Mouse (Mus musculus): ENCODE measurements around the gene Akap12. TPM values are rescaled to one million over a fixed set of nuclear protein-coding genes. Genes with fewer than 3 reads are reported as not detected.

Gene Akap12
- polyA plus RNA-seq, 1 experiment, result 14.2 TPM

GRCm38 (mm10) chr10:4390550-4390949, 124.4 kb downstream of the Akap12 start:
- DNase-seq (ENCODE audit: extremely low spot score in 1 of 2, low spot score in 1 of 2), result no peak

- no peak for DNase-seq (ENCODE audit: extremely low spot score in 1 of 2, low spot score in 1 of 2)
These were observed 124.9 kb downstream of the Akap12 start for GRCm38 (mm10) chr10:4391076-4391475.

GRCm38 (mm10) chr10:4391851-4392250, 125.7 kb downstream of the Akap12 start:
- DNase-seq (ENCODE audit: extremely low spot score in 1 of 2, low spot score in 1 of 2), result peak in 1 of 2 experiments; percentile 47

- peak in 1 of 2 experiments; percentile 43 for DNase-seq (ENCODE audit: extremely low spot score in 1 of 2, low spot score in 1 of 2)
These were observed 129.1 kb downstream of the Akap12 start for GRCm38 (mm10) chr10:4395321-4395720.

GRCm38 (mm10) chr10:4398058-4398457, 131.9 kb downstream of the Akap12 start:
- no peak for DNase-seq (ENCODE audit: extremely low spot score in 1 of 2, low spot score in 1 of 2)

GRCm38 (mm10) chr10:4404895-4405491, 138.8 kb downstream of the Akap12 start:
- peak in 1 of 2 experiments; percentile 83 for DNase-seq (ENCODE audit: extremely low spot score in 1 of 2, low spot score in 1 of 2)

GRCm38 (mm10) chr10:4405511-4405910, 139.3 kb downstream of the Akap12 start:
- DNase-seq (ENCODE audit: extremely low spot score in 1 of 2, low spot score in 1 of 2), result no peak

DNA sequence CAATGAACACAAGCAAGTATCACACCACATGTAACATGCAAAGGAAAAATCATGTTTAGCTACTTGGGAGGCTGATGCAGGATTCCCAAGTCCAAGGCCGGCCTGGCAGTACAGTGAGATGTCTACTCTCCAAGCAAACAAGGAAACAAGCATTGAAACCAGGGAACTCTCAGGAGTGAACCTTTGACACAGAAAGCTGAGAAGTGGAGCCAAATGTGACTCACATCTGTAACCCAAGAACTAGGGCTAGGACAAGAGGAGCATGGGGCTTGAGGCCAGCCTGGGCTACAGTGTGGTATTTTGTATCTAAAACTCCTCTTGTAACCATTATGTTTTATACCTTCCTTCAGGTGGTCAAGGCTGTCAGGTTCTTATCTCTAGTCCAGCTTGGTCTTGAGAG, 141.0 kb downstream of the Akap12 start:
- no peak for DNase-seq (ENCODE audit: extremely low spot score in 1 of 2, low spot score in 1 of 2)

Other genes with a start within 250 kb of the Akap12 start
- gene Zbtb2, start 121.7 kb downstream of the Akap12 start, polyA plus RNA-seq (2012; rRNA removed), result 8.5 and 8.9 TPM in 2 replicates
- 109 and 136 TPM in 2 replicates for gene Rmnd1, start 166.0 kb downstream of the Akap12 start, polyA plus RNA-seq (2012; rRNA removed)
- gene Armt1, start 166.1 kb downstream of the Akap12 start, polyA plus RNA-seq (2012; rRNA removed), result 20.9 and 23.5 TPM in 2 replicates
- 0.11 and 0.26 TPM in 2 replicates for gene Ccdc170, start 216.1 kb downstream of the Akap12 start, polyA plus RNA-seq (2012; rRNA removed)